Mouse (Mus musculus) midbrain, postnatal 0 days (tissue): ENCODE results near the gene Pprc1. TPM values are rescaled to one million over a fixed set of nuclear protein-coding genes. Genes with fewer than 3 reads are reported as not detected.

Source experiments
- ATAC-seq: fragments of 200-750 bp; cut with Nextera tagmentation; 2 replicates; pipeline ENCODE4 v1.8.0; 2017; ENCODE audit warnings: moderate number of reproducible peaks, mild to moderate bottlenecking, moderate TSS enrichment, moderate library complexity; ENCODE audit not compliant: low FRiP score
- DNase-seq: peaks from one replicate; pipeline ENCODE4 v3.0.0-alpha.2; 2015; ENCODE audit warnings: low spot score
- H3K27ac ChIP-seq: fragments of 300-500 bp; sonication (generic); 2 replicates; pipeline ENCODE4 v1.5.1; 2014; ENCODE audit warnings: low read depth, mild to moderate bottlenecking, low read length, mixed read lengths
- H3K27me3 ChIP-seq: fragments of 300-500 bp; sonication (generic); 2 replicates; pipeline ENCODE4 v1.6.1; 2014; ENCODE audit warnings: low read length, control low read depth, mixed read lengths; ENCODE audit not compliant: insufficient read depth
- H3K36me3 ChIP-seq: fragments of 300-500 bp; sonication (generic); 2 replicates; pipeline ENCODE4 v1.6.1; 2014; ENCODE audit warnings: low read length, control low read depth, mixed read lengths; ENCODE audit not compliant: insufficient read depth
- H3K4me1 ChIP-seq: fragments of 300-500 bp; sonication (generic); 2 replicates; pipeline ENCODE4 v1.6.1; 2014; ENCODE audit warnings: mild to moderate bottlenecking, control low read depth, antibody characterized with exemption, low read length, mixed read lengths; ENCODE audit not compliant: insufficient read depth
- H3K4me2 ChIP-seq: fragments of 300-500 bp; sonication (generic); 2 replicates; pipeline ENCODE4 v1.6.1; 2014; ENCODE audit warnings: low read depth, mild to moderate bottlenecking, low read length, mixed read lengths; ENCODE audit not compliant: poor library complexity, severe bottlenecking
- H3K4me3 ChIP-seq: fragments of 300-500 bp; sonication (generic); 2 replicates; pipeline ENCODE4 v1.5.1; 2014; ENCODE audit warnings: low read depth, mild to moderate bottlenecking, low read length, moderate library complexity
- H3K9ac ChIP-seq: fragments of 300-500 bp; sonication (generic); replicated peaks from 2 replicates; pipeline ENCODE4 v1.6.1; 2014; ENCODE audit warnings: mild to moderate bottlenecking, low read length, moderate library complexity, mixed read lengths; ENCODE audit not compliant: poor library complexity, severe bottlenecking
- H3K9me3 ChIP-seq: fragments of 300-500 bp; sonication (generic); 2 replicates; pipeline ENCODE4 v1.6.1; 2016; ENCODE audit warnings: low read length, control low read depth
- CTCF ChIP-seq: IDR thresholded peaks from 2 replicates; pipeline ENCODE4 v1.5.1; 2016; ENCODE audit warnings: antibody characterized with exemption, mild to moderate bottlenecking
- WGBS: fragments of 180-500 bp; shearing (Covaris S2); extraction: QIAGEN DNeasy Blood & Tissue Kit; methylation state at CpG from one replicate; pipeline ENCODE4 v1.1.7; 2014; 5-methylcytosine and 5-hydroxymethylcytosine counted together
- polyA plus RNA-seq: library from polyadenylated mRNA; unstranded; fragments of >200 nt; fragmentation: Nextera tagmentation; extraction: Ambion mirVana; gene quantifications from 2 replicates; pipeline ENCODE4 v1.2.1, GENCODE M21; 2015
- total RNA-seq: library from RNA; depleted of rRNA; stranded (reverse); fragments of >200 nt; gene quantifications from 2 replicates; pipeline ENCODE4 v1.2.3, GENCODE M21; 2014

Pprc1 gene
- total and polyA plus RNA-seq, 2 experiments from 2014 or later: 8.8 to 10.4 TPM

- H3K27ac ChIP-seq: no peak overlapping the region; the same call in 1 of the 2 replicates
- H3K4me1 ChIP-seq: peaks cover 42% of the 10 kb centered on the region
- DNase-seq (peak; percentile 35), ATAC-seq (no peak)
- H3K36me3 ChIP-seq: peaks cover 33% of the 10 kb centered on the region
- peak overlapping the region; percentile 94 for H3K4me2 ChIP-seq
- H3K9me3 ChIP-seq: no peaks in the 10 kb centered on the region
- peak overlapping the region; percentile 61 for H3K4me3 ChIP-seq
- peak overlapping the region; percentile 74 for H3K9ac ChIP-seq
- 5% methylated on average over 6 of the region's 6 CpGs for WGBS
- TF ChIP-seq CTCF: no peak
- no peaks in the 10 kb centered on the region for H3K27me3 ChIP-seq
These were observed 7.3 kb upstream of the Pprc1 start for GRCm38 (mm10) chr19:46037243-46037924.

GRCm38 (mm10) chr19:46037925-46038850 is 6.5 kb upstream of the Pprc1 start:
- TF ChIP-seq CTCF: no peak
- Histone ChIP-seq H3K27me3 (no peaks in the 10 kb centered on the region), H3K27ac (peak overlapping the region; percentile 79), H3K4me3 (peak overlapping the region; percentile 61), H3K9ac (peak overlapping the region; percentile 74), H3K4me2 (peak overlapping the region; percentile 94), H3K4me1 (peaks cover 49% of the 10 kb centered on the region), H3K36me3 (peaks cover 25% of the 10 kb centered on the region), H3K9me3 (no peaks in the 10 kb centered on the region)
- ATAC-seq: no peak
- DNase-seq: no peak
- WGBS: 5% methylated on average over 13 of the region's 13 CpGs

- H3K4me1 ChIP-seq: peaks cover 55% of the 10 kb centered on the region
- H3K9me3 ChIP-seq: no peaks in the 10 kb centered on the region
- H3K9ac ChIP-seq: peak overlapping the region; percentile 74
- H3K4me3 ChIP-seq: peak overlapping the region; percentile 61
- WGBS: 0% methylated on average over 13 of the region's 17 CpGs
- H3K27ac ChIP-seq: peak overlapping the region; percentile 79
- peaks cover 19% of the 10 kb centered on the region for H3K36me3 ChIP-seq
- H3K27me3 ChIP-seq: no peaks in the 10 kb centered on the region
- ATAC-seq (no peak), DNase-seq (no peak)
- no peak for TF ChIP-seq CTCF
- H3K4me2 ChIP-seq: peak overlapping the region; percentile 94
These were observed 5.8 kb upstream of the Pprc1 start for GRCm38 (mm10) chr19:46038851-46039260.

GRCm38 (mm10) chr19:46039478-46039877 is 5.2 kb upstream of the Pprc1 start:
- ATAC-seq (peak; percentile 75), DNase-seq (peak; percentile 92)
- no peak for TF ChIP-seq CTCF

GRCm38 (mm10) chr19:46040149-46040902 is 4.4 kb upstream of the Pprc1 start:
- ATAC-seq (no peak), DNase-seq (no peak)
- Histone ChIP-seq H3K4me1 (peaks cover 56% of the 10 kb centered on the region), H3K9ac (peak overlapping the region; percentile 74; the same call in 1 of the 2 replicates), H3K4me3 (peak overlapping the region; percentile 61), H3K36me3 (peaks cover 4% of the 10 kb centered on the region), H3K27me3 (no peaks in the 10 kb centered on the region), H3K27ac (peak overlapping the region; percentile 79), H3K4me2 (peak overlapping the region; percentile 94), H3K9me3 (no peaks in the 10 kb centered on the region)
- 30% methylated on average over 14 of the region's 14 CpGs for WGBS
- no peak for TF ChIP-seq CTCF

More at GRCm38 (mm10) chr19:46039478-46039877, 5.2 kb upstream of the Pprc1 start:
- no peaks in the 10 kb centered on the region for H3K9me3 ChIP-seq
- H3K27ac ChIP-seq: peak overlapping the region; percentile 79
- H3K36me3 ChIP-seq: peaks cover 12% of the 10 kb centered on the region
- WGBS: 1% methylated on average over 16 of the region's 30 CpGs
- no peaks in the 10 kb centered on the region for H3K27me3 ChIP-seq
- peak overlapping the region; percentile 61 for H3K4me3 ChIP-seq
- peaks cover 56% of the 10 kb centered on the region for H3K4me1 ChIP-seq
- peak overlapping the region; percentile 94 for H3K4me2 ChIP-seq
- H3K9ac ChIP-seq: peak overlapping the region; percentile 74
